Mouse (Mus musculus): Measurements from ENCODE around the gene Cbx1. TPM values are rescaled to one million over a fixed set of nuclear protein-coding genes. Genes with fewer than 3 reads are reported as not detected.
"Not testable (repeated sequence)": the region's sequence is repeated elsewhere in the genome, so short reads cannot be mapped to it uniquely, and the experiment has no call there.

Gene Cbx1
- polyA plus RNA-seq, 1 experiment = not detected

DNA sequence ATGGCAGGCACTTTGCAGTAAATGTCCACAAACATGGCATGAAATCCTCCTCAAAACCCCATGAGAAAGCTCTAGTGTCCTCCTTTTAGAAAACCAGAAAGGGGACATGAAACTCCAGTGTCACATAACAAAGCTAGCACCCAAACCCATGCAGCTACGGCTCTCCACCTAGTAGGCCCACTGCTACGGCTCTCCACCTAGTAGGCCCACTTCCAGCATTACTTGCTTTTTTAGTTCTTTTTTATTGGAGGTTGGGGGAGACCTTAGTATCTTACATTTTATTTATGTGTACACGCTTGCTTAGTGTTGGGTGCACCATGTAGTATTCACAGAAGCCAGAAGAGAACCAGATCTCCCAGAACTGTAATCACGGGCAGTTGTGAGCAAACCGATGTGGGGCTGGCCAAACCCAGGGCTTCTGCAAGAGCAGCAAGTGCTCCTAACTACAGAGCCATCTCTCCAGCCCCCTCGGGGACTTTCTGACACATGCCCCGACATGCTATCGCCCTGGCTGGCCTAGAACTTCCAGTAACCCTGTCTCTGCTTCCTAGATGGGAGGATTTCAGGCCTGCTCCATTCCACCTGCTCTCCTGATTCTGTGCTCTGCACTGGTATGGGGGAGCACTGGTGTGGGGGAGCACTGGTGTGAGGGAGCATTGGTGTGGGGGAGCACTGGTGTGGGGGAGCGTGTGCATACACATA lies 17.5 kb upstream of the Cbx1 start:
- TF ChIP-seq POLR2A (IDR thresholded peaks at IDR 0.05; ENCODE audit: insufficient read depth, low read depth, low read length) (no peak), CTCF (IDR thresholded peaks at IDR 0.05; ENCODE audit: insufficient read depth, low read depth, low read length) (no peak)
- Histone ChIP-seq H3K4me1 (ENCODE audit: control insufficient read depth, insufficient read depth, low read length) (peaks cover 23% of the 10 kb centered on the region), H3K27ac (ENCODE audit: insufficient read depth, low read depth, low read length) (no peak overlapping the region), H3K4me3 (ENCODE audit: insufficient read depth, low read depth, low read length) (no peak overlapping the region)
- WGBS = 95% methylated on average over 9 of the region's 9 CpGs

DNA sequence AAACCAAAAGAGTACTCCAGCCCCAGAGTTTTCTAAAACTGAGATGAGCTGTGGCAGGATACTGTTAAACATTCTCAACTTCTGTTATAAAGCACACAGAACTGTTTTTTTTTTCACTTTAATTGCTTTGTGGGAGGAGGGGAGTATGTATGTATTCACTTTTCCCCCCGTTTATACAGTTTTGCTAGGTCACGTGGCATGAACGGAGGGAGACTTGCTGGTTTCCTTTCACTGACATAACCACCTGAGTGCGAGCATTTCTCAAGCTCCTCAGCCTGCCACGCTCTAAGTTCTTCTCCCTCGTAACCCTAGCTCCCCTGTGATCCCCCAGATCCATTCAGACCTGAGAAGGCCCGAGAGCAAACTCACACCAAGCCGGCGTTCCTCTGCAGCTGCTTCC lies 16.5 kb upstream of the Cbx1 start:
- TF ChIP-seq POLR2A (IDR thresholded peaks at IDR 0.05; ENCODE audit: insufficient read depth, low read depth, low read length) = no peak
- no peak for TF ChIP-seq CTCF (IDR thresholded peaks at IDR 0.05; ENCODE audit: insufficient read depth, low read depth, low read length)
- H3K4me1 ChIP-seq (ENCODE audit: control insufficient read depth, insufficient read depth, low read length) = peaks cover 14% of the 10 kb centered on the region
- H3K27ac ChIP-seq (ENCODE audit: insufficient read depth, low read depth, low read length) = no peak overlapping the region
- H3K4me3 ChIP-seq (ENCODE audit: insufficient read depth, low read depth, low read length) = no peak overlapping the region
- WGBS = 87% methylated on average over 9 of the region's 9 CpGs

DNA sequence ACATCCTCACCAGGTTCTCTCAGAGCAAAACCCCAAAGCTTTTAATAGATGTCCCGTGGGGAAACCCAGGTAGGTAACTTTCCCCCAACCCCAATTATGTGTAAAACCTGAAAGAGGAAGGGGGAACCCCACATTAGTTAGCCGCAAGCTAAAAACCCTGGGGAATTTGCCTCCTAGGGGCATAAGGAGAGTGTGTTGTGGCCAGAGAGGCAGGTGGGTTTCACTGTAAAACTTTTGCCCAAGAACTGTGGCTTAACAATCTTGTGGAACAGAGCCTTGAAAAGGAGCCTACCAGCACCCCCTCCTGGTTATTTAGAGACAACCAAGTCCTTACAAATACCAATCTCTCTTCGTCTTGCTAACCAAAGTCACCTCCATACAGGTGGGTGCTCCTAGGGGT lies 14.4 kb upstream of the Cbx1 start:
- 79% methylated on average over 3 of the region's 3 CpGs for WGBS
- no peak overlapping the region for H3K27ac ChIP-seq (ENCODE audit: insufficient read depth, low read depth, low read length)
- no peak overlapping the region for H3K4me3 ChIP-seq (ENCODE audit: insufficient read depth, low read depth, low read length)
- TF ChIP-seq CTCF (IDR thresholded peaks at IDR 0.05; ENCODE audit: insufficient read depth, low read depth, low read length) (no peak), POLR2A (IDR thresholded peaks at IDR 0.05; ENCODE audit: insufficient read depth, low read depth, low read length) (no peak)
- H3K4me1 ChIP-seq (ENCODE audit: control insufficient read depth, insufficient read depth, low read length) = peaks cover 6% of the 10 kb centered on the region; the same call in 1 of the 2 replicates

GRCm38 (mm10) chr11:96775063-96775462 lies 13.9 kb upstream of the Cbx1 start:
- TF ChIP-seq CTCF (IDR thresholded peaks at IDR 0.05; ENCODE audit: insufficient read depth, low read depth, low read length) = no peak
- TF ChIP-seq POLR2A (IDR thresholded peaks at IDR 0.05; ENCODE audit: insufficient read depth, low read depth, low read length) = no peak
- 60% methylated on average over 8 of the region's 8 CpGs for WGBS

GRCm38 (mm10) chr11:96775665-96776064 lies 13.3 kb upstream of the Cbx1 start:
- TF ChIP-seq CTCF (IDR thresholded peaks at IDR 0.05; ENCODE audit: insufficient read depth, low read depth, low read length) = no peak
- no peak for TF ChIP-seq POLR2A (IDR thresholded peaks at IDR 0.05; ENCODE audit: insufficient read depth, low read depth, low read length)
- H3K4me3 ChIP-seq (ENCODE audit: insufficient read depth, low read depth, low read length) = no peak overlapping the region
- no peak overlapping the region for H3K27ac ChIP-seq (ENCODE audit: insufficient read depth, low read depth, low read length)
- H3K4me1 ChIP-seq (ENCODE audit: control insufficient read depth, insufficient read depth, low read length) = peaks cover 6% of the 10 kb centered on the region; the same call in 1 of the 2 replicates
- 51% methylated on average over 7 of the region's 7 CpGs for WGBS

More at GRCm38 (mm10) chr11:96775063-96775462, 13.9 kb upstream of the Cbx1 start:
- no peak overlapping the region for H3K27ac ChIP-seq (ENCODE audit: insufficient read depth, low read depth, low read length)
- H3K4me3 ChIP-seq (ENCODE audit: insufficient read depth, low read depth, low read length) = no peak overlapping the region
- peaks cover 6% of the 10 kb centered on the region; the same call in 1 of the 2 replicates for H3K4me1 ChIP-seq (ENCODE audit: control insufficient read depth, insufficient read depth, low read length)

DNA sequence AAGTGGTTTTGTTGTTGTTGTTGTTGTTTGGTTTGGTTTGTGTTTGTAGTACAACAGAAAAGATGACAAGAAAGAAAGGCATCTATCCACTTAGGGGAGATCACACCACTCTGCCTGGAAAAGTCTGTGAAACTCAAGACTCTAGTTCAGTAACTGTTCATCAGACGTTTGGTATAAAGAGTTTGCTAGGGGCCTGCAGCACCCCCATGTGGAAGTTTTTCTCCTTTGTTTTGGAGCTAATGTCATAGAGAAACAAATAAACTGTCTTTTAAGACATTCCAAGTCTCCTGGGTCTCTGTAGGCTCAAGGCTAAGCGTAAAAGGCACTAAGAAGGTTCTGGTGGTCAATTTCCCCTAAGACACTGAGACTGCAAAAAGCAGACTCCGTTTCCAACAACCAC lies 12.9 kb upstream of the Cbx1 start:
- Histone ChIP-seq H3K4me1 (ENCODE audit: control insufficient read depth, insufficient read depth, low read length) (peaks cover 6% of the 10 kb centered on the region; the same call in 1 of the 2 replicates), H3K4me3 (ENCODE audit: insufficient read depth, low read depth, low read length) (no peak overlapping the region), H3K27ac (ENCODE audit: insufficient read depth, low read depth, low read length) (no peak overlapping the region)
- no peak for TF ChIP-seq POLR2A (IDR thresholded peaks at IDR 0.05; ENCODE audit: insufficient read depth, low read depth, low read length)
- WGBS = 53% methylated on average over 3 of the region's 3 CpGs

- H3K4me3 ChIP-seq (ENCODE audit: insufficient read depth, low read depth, low read length) = peak within 1 kb of the TSS; percentile 68
- TF ChIP-seq POLR2A (IDR thresholded peaks at IDR 0.05; ENCODE audit: insufficient read depth, low read depth, low read length) (peak; percentile 54; the same call in 1 of the 2 replicates), CTCF (IDR thresholded peaks at IDR 0.05; ENCODE audit: insufficient read depth, low read depth, low read length) (peak; percentile 32; the same call in 1 of the 2 replicates)
- WGBS = 1% methylated on average over 59 of the region's 59 CpGs
- no peak within 1 kb of the TSS for H3K27ac ChIP-seq (ENCODE audit: insufficient read depth, low read depth, low read length)
- H3K4me1 ChIP-seq (ENCODE audit: control insufficient read depth, insufficient read depth, low read length) = peaks cover 6% of the 10 kb centered on the region; the same call in 1 of the 2 replicates
Observed at GRCm38 (mm10) chr11:96776968-96777962, 11.7 kb upstream of the Cbx1 start, which contains the start of gene Snx11. Gene Snx11, minus strand, starts transcription at chr11:96777559.

- not testable (repeated sequence) for H3K27ac ChIP-seq (ENCODE audit: insufficient read depth, low read depth, low read length)
Observed at GRCm38 (mm10) chr11:96778061-96778627, 10.8 kb upstream of the Cbx1 start.

More at GRCm38 (mm10) chr11:96778061-96778627, 10.8 kb upstream of the Cbx1 start:
- H3K4me3 ChIP-seq (ENCODE audit: insufficient read depth, low read depth, low read length) = peak overlapping the region; percentile 68
- H3K4me1 ChIP-seq (ENCODE audit: control insufficient read depth, insufficient read depth, low read length) = not testable (repeated sequence)
- 70% methylated on average over 10 of the region's 10 CpGs for WGBS
